Mouse (Mus musculus) embryonic stem cell, embryonic (primary cell): Measurements from ENCODE around the gene Cpn1.

Experiments
- CTCF ChIA-PET, 4 experiments: fragments of 300-600 bp in 2 of 4; fragments of 350-600 bp in 2 of 4; sonication (Branson Sonifier 250); formaldehyde crosslinking; loops; one replicate each; lab custom pipeline; 2022; ENCODE audit warnings: inconsistent platforms in 2 of 4; lab: Charles Lee
- POLR2A ChIA-PET, 4 experiments: fragments of 300-600 bp in 2 of 4; fragments of 350-600 bp in 2 of 4; sonication (Branson Sonifier 250); formaldehyde crosslinking; loops; one replicate each; lab custom pipeline; 2022; ENCODE audit warnings: antibody characterized with exemption in 4 of 4, inconsistent platforms in 1 of 4; lab: Charles Lee

The Cpn1 gene

GRCm38 (mm10) chr19:43912775-43913486, 73.4 kb downstream of the Cpn1 start:
- POLR2A ChIA-PET: interaction anchor here in 1 of 4 experiments (0.9 kb wide), 1 partner anchor 67 kb away, joined by 3 read pairs; no protein-coding TSS in a partner anchor

GRCm38 (mm10) chr19:43906492-43906891, 79.9 kb downstream of the Cpn1 start:
- POLR2A ChIA-PET: interaction anchor here in 3 of 4 experiments (0.7 to 2.9 kb wide), 11 partner anchors 8 to 232 kb away, joined by 3 to 14 read pairs (median 5); partner anchors contain the start of gene Slc25a28 (in 1 of the 3)
- CTCF ChIA-PET: interaction anchor here (0.6 to 2.9 kb wide), 32 partner anchors 8 to 1140 kb away, joined by 3 to 13 read pairs (median 4); no protein-coding TSS in a partner anchor

More at GRCm38 (mm10) chr19:43912775-43913486, 73.4 kb downstream of the Cpn1 start:
- CTCF ChIA-PET: no interaction called here
